Mouse (Mus musculus) gastrocnemius, postnatal 36 days (tissue): ENCODE measurements around the gene Clip2. TPM values are rescaled to one million over a fixed set of nuclear protein-coding genes. Genes with fewer than 3 reads are reported as not detected.

Experiments
- DNase-seq, 2 experiments: peaks; one replicate each; pipeline ENCODE4 v3.0.0; 2022
- intact Hi-C: fragments of 180-260 bp; cut with DNase I; formaldehyde crosslinking; loops from one replicate; pipeline ENCODE4 v1.15.1; 2025
- long read RNA-seq, 2 experiments: library from polyadenylated mRNA; stranded (forward); transcript quantifications; one replicate each; pipeline ENCODE4 v2.0.0; 2021
- total RNA-seq, 2 experiments: library from RNA; stranded (reverse); gene quantifications; 2 replicates each; pipeline ENCODE4 v1.2.3; 2021

Clip2 gene
- total RNA-seq, result 1 to 10 TPM; 2.7 to 2.9 TPM
- long read RNA-seq, experiment 1, result 0 reads
- long read RNA-seq, experiment 2, result 0 reads

DNA sequence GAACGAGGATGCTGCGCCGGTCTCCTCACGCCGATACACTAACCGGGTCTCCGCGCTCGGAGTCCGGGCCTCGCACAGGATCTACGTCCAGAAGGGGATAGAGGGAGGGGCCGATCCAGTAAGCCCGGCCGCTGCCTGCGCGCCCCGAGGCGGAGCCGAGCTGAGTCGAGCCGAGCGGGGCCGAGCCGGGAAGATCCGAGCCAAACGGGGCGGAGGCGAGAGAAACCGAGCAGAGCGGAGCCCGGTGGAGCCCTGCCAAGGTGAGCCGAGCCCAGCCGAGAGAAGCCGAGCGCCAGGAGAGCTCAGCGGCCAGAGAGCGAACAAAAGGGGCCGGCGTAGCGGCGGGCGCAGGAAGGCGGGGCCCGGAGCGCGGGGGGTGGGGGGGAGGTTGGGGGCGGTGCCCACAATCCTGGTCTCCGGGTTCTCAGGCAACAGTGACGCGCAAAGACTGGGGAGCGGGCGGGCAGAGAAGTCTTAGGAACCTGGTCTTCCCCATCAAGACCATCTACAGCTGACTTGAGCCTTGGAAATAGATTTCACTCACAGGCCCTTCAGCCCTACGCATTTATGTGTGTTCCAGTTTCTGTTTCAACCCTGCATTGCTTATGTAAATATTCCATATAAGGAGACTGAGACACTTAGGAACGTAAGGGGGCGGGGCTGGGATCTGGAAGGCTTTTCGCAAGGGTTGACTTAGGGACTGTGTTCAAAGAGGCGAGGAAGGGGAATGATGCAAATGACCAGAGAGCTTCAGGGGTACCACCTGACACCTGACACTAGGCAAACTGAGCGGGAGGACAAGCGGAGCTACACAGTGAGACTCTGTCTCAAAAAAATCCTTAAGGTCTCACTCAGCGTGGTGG is at the start of gene Clip2:
Gene Clip2 (minus strand): TSS at position 325 of the 863 bp plus-strand sequence.
- intact Hi-C loops, result no loop called here

GRCm38 (mm10) chr5:134597711-134598110 is 45.5 kb upstream of the Clip2 start:
- intact Hi-C loops, result loop anchor here (10.0 kb wide), 1 partner anchor 223 kb away; no protein-coding TSS in a partner anchor
- DNase-seq, result peak in 1 of 2 experiments; percentile 30

More for the DNA sequence above, at the start of gene Clip2:
- peak; percentile 98 to 99 for DNase-seq

GRCm38 (mm10) chr5:134593093-134593492 is 40.9 kb upstream of the Clip2 start:
- no peak for DNase-seq
- intact Hi-C loops, result loop anchor here (10.0 kb wide), 1 partner anchor 218 kb away; no protein-coding TSS in a partner anchor

GRCm38 (mm10) chr5:134592026-134592581 is 39.9 kb upstream of the Clip2 start:
- no peak for DNase-seq
- intact Hi-C loops, result loop anchor here (10.0 kb wide), 1 partner anchor 217 kb away; no protein-coding TSS in a partner anchor

DNA sequence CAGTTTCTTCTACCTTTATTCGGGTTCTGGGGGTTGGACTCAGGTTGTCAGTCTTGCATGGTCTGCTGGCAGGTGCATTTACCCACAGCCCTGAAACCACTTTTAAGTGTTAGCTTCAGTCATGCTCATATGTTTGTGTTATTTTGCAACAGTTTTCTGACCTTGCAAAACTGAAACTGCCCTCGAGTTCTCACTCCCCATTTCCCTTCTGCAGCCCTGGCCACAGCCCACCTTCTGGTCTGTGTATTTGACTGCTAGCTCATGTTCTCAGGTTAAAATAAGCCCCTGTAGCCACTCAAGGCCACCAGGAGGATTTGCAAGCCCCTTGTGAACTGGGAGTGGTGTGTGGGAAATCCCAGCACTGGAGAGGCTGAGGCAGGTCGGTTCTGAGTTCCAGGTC is 37.7 kb upstream of the Clip2 start:
- no peak for DNase-seq
- intact Hi-C loops, result loop anchor here (10.0 kb wide), 1 partner anchor 215 kb away; no protein-coding TSS in a partner anchor

- no peak for DNase-seq
- intact Hi-C loops, result no loop called here
These were observed 32.6 kb upstream of the Clip2 start for GRCm38 (mm10) chr5:134584798-134585197.

GRCm38 (mm10) chr5:134583884-134584213 is 31.6 kb upstream of the Clip2 start:
- no peak for DNase-seq
- intact Hi-C loops, result no loop called here

DNA sequence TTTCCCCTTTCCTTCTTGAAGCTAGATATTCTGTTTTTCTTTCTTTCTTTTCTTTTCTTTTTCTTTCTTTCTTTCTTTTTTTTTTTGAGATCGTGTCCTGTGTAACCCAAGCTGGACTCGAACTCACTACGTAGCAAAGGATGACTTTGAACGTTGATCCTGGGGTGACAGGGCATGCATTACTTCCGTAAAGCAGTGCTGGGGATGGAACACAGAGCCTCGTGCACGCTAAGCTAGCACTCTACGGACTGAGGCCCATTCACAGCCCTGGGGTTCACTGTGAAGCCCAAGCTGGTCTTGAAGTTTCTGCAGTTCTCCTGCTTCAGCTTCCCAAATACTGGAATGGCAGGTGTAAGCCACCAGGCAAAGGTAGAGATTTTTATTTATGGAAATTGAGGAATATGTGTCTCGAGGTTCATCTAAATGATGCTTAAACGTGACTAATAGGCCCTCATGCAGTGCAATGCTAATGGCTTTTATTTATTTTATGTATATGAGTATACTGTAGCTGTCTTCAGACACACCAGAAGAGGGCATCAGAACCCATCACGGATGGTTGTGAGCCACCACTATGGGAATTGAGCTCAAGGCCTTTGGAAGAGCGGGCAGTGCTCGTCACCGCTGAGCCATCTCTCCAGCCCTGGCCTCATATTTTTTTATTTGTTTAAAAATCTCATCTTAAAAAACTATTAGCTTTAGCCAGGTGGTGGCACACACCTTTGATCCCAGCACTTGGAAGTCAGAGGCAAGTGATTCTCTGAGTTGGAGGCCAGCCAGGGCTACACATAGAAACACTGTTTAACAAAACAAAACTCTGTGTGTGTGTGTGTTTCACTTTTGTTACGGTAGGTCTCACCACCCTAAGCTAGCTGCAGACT is 31.0 kb upstream of the Clip2 start:
- intact Hi-C loops, result no loop called here
- DNase-seq, result no peak

GRCm38 (mm10) chr5:134582221-134582907 is 30.1 kb upstream of the Clip2 start:
- DNase-seq, result peak; percentile 95 to 97
- intact Hi-C loops, result no loop called here

GRCm38 (mm10) chr5:134581146-134581545 is 28.9 kb upstream of the Clip2 start, which contains the start of gene Rfc2:
Gene Rfc2 (plus strand): TSS chr5:134581366.
- no peak for DNase-seq

DNA sequence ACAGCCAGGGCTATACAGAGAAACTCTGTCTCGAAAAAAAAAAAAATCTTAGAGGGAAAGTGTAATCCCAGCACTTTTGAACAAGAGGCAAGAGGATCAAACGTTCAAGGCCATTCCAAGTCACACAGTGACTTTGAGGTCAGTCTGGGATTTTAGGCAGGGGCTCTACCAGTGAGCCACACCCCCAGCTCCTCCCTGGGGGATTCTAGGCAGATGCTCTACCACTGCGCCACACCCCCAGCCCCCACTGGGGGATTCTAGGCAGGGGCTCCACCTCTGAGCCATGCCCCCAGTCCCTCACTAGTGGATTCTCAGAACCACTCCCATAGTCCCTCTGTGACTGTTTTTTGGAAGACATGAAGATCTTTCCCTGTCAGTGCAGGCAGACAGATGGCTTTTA is 26.9 kb upstream of the Clip2 start:
- no peak for DNase-seq
- intact Hi-C loops, result no loop called here

More at GRCm38 (mm10) chr5:134581146-134581545, 28.9 kb upstream of the Clip2 start, which contains the start of gene Rfc2:
- intact Hi-C loops, result loop anchor here (2.0 kb wide), 1 partner anchor 72 kb away; no protein-coding TSS in a partner anchor

DNA sequence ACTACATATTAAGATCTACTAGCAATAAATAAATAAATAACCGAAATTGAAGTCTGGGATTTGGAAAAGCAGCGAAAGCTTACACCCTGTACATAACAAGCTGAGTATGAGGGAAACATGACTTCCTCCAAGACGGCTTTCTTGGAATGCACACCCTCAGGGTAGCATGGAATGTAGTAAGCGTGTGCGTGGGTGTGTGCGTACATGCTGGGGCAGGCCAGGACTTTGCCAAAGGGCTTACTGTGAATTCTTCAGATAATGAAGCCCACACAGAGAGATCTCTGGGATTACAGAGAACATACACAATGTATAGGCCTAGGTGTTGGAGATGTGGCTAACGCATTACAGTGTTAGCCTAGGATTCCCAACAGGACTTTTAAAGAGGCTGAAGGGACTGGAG is 25.3 kb upstream of the Clip2 start:
- intact Hi-C loops, result no loop called here
- DNase-seq, result no peak

- no peak for DNase-seq
- intact Hi-C loops, result no loop called here
These were observed 24.4 kb upstream of the Clip2 start for GRCm38 (mm10) chr5:134576517-134577220.

GRCm38 (mm10) chr5:134575833-134576232 is 23.6 kb upstream of the Clip2 start:
- intact Hi-C loops, result no loop called here
- DNase-seq, result no peak

DNA sequence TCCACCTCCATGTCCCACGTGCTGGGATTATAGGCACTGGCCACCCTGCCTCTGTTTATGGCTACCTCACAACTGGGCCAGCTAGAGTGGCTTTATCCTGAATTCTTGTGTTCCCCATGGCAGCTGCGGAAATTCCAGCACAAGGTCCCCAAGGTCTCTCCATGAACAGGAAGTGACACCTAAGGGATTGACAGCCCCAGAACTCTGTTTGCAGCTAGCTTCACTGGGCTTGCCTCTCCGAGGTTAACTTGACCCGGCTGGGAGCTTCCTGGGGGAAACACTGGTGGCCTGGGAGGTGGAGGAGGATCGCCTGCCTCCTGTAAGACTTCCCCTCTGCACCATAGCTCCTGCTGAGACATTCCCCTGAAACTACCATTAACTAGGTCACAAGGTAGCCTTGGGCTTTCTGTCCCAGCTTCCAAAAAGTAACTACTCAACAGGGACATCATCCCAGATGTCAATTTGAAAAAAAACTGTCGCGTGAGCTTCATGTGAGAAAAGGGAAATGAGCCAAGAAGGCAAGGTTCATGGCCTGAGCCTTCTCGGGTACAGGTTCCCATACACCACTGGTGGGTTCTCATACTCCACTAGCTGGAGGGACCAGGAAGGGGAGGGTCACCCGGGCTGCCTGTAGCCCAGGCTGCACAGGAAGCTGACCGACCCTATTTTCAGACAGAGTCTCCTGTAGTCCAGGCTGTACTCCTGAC is 20.4 kb upstream of the Clip2 start:
- intact Hi-C loops, result no loop called here
- no peak for DNase-seq

GRCm38 (mm10) chr5:134571730-134572507 is 19.7 kb upstream of the Clip2 start:
- peak in 1 of 2 experiments; percentile 27 for DNase-seq
- intact Hi-C loops, result no loop called here

GRCm38 (mm10) chr5:134568964-134569491 is 16.8 kb upstream of the Clip2 start:
- intact Hi-C loops, result no loop called here
- DNase-seq, result no peak

DNA sequence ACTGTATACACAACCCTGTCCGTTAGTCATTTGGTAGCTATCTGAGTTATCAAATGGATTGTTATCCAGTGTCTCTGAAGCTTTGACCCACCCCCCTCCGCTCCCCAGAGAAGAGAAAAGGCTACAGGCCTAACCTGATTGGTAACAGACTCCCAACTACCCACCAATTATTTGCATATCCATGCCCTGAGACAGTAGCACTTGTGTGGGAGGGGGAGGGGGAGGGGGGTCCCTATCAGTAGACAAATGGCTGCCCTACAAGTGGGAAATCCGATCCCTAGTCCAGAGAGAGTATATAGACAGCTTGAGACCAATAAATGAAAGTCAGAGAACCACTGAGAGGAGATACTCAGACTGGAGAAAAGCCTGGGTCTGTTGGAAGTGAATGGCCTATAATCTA is 15.8 kb upstream of the Clip2 start:
- no peak for DNase-seq
- intact Hi-C loops, result no loop called here
